Mouse (Mus musculus) small intestine, adult 2 months (tissue): Measurements from ENCODE around the gene Mb. TPM values are rescaled to one million over a fixed set of nuclear protein-coding genes. Genes with fewer than 3 reads are reported as not detected.

Experiments
- H3K27ac ChIP-seq: fragments of 200-500 bp; 2 replicates; pipeline ENCODE4 v1.5.1; 2012; ENCODE audit warnings: low read depth, low read length, control low read depth, inconsistent platforms; ENCODE audit not compliant: insufficient read depth
- H3K27me3 ChIP-seq: fragments of 200-500 bp; 2 replicates; pipeline ENCODE4 v1.6.1; 2012; ENCODE audit warnings: mild to moderate bottlenecking, moderate library complexity, low read length, inconsistent platforms; ENCODE audit not compliant: control insufficient read depth, insufficient read depth
- H3K36me3 ChIP-seq: fragments of 200-500 bp; 2 replicates; pipeline ENCODE4 v1.6.1; 2012; ENCODE audit warnings: mild to moderate bottlenecking, low read length, control low read depth, inconsistent platforms; ENCODE audit not compliant: control insufficient read depth, insufficient read depth
- H3K4me1 ChIP-seq: fragments of 200-500 bp; 2 replicates; pipeline ENCODE4 v1.6.1; 2012; ENCODE audit warnings: low read length, inconsistent platforms, mixed read lengths; ENCODE audit not compliant: control insufficient read depth, insufficient read depth, insufficient read length
- H3K4me3 ChIP-seq: fragments of 200-500 bp; 2 replicates; pipeline ENCODE4 v1.5.1; 2012; ENCODE audit warnings: low read depth, mild to moderate bottlenecking, control low read depth, inconsistent platforms, low read length, moderate library complexity
- CTCF ChIP-seq: fragments of 200-500 bp; IDR thresholded peaks from 2 replicates; pipeline ENCODE4 v1.5.1; 2012; ENCODE audit warnings: low read depth, mild to moderate bottlenecking, control low read depth, inconsistent platforms, low read length, moderate library complexity, mixed read lengths; ENCODE audit not compliant: insufficient replicate concordance, insufficient read length; ENCODE audit errors: extremely low read depth
- POLR2A ChIP-seq: fragments of 200-500 bp; IDR thresholded peaks from 2 replicates; pipeline ENCODE4 v1.6.1; 2012; ENCODE audit warnings: low read depth, mild to moderate bottlenecking, control low read depth, inconsistent platforms, low read length, moderate library complexity
- WGBS: fragments of 180-500 bp; shearing (Covaris S2); methylation state at CpG from one replicate; pipeline ENCODE4 v1.1.7; 2018; 5-methylcytosine and 5-hydroxymethylcytosine counted together
- polyA plus RNA-seq: library from polyadenylated mRNA; depleted of rRNA; stranded (reverse); fragments of >200 nt; gene quantifications from 2 replicates; pipeline ENCODE4 v1.2.3, GENCODE M21; 2012; rRNA removed

The Mb gene
- not detected in 2 replicates for polyA plus RNA-seq

DNA sequence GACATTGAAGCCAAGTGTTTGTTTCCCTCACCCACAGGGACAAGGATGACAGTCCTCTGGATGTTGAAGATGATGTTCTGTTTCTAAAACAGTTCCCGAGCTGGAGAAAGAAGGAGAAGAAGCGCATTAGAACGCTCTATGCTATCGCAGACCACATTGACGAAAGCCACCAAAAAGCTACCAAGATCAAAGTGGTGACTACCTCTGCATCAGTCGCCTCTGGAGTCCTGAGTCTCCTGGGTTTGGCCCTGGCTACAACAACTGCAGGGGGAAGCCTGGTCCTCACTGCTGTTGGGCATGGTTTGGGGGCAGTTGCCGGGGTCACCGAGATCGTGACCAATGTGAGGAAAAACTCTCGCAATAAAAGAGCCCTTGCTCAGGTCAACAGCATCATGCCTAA is at the start of gene Mb:
Gene Mb (minus strand): TSS at position 101 of the 400 bp plus-strand sequence.
- 94% methylated on average over 10 of the region's 10 CpGs for WGBS

DNA sequence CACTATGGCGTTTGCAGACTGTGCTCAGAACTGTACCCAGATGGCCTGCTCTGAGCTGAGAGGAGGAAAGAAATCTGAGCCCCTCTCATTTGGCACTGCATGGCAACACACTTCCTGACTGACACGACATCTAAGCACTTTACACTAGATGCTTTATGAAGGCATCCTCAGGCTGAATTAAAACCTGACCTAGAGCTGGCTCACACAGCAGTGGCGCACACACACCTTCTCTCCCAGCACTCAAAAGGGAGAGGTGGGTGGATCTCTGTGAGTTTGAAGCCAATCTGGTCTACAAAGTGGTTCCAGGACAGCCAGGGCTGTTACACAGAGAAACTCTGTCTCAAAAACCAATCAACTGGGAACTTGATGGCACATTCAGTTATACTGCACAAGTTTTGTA is 49.3 kb upstream of the Mb start:
- H3K4me3 ChIP-seq: no peak overlapping the region
- WGBS: 82% methylated on average over 3 of the region's 3 CpGs
- peaks cover 6% of the 10 kb centered on the region; the same call in 1 of the 2 replicates for H3K4me1 ChIP-seq
- H3K36me3 ChIP-seq: peaks cover 11% of the 10 kb centered on the region
- H3K27ac ChIP-seq: no peak overlapping the region
- no peaks in the 10 kb centered on the region for H3K27me3 ChIP-seq
- TF ChIP-seq CTCF: no peak
- no peak for TF ChIP-seq POLR2A

More for the DNA sequence above, at the start of gene Mb:
- TF ChIP-seq CTCF: no peak
- H3K36me3 ChIP-seq: no peaks in the 10 kb centered on the region
- no peak within 1 kb of the TSS for H3K27ac ChIP-seq
- no peaks in the 10 kb centered on the region for H3K27me3 ChIP-seq
- H3K4me3 ChIP-seq: no peak within 1 kb of the TSS
- peaks cover 11% of the 10 kb centered on the region; the same call in 1 of the 2 replicates for H3K4me1 ChIP-seq

DNA sequence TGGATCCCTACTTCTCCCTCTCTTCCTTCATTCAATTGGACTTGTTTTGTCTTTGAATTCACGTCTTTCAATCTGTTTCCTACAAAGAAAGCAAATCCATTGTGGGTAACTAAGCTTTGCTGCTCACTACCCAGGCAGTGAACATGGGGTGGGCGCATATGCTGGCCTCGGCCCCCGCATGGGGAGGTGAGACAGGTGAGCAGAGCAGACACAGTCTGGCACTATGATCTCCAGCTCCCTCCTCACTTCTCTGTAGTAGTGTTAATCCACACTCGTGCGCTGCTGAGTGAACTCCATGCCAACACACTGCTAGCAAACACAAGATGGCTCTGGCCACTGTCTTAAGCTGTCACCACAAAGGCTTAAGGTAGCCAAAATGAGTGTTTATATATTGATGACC is 46.9 kb upstream of the Mb start:
- H3K4me3 ChIP-seq: no peak overlapping the region
- WGBS: 95% methylated on average over 6 of the region's 6 CpGs
- no peaks in the 10 kb centered on the region for H3K27me3 ChIP-seq
- H3K4me1 ChIP-seq: no peaks in the 10 kb centered on the region
- peaks cover 13% of the 10 kb centered on the region for H3K36me3 ChIP-seq
- H3K27ac ChIP-seq: no peak overlapping the region
- TF ChIP-seq POLR2A (no peak), CTCF (no peak)

DNA sequence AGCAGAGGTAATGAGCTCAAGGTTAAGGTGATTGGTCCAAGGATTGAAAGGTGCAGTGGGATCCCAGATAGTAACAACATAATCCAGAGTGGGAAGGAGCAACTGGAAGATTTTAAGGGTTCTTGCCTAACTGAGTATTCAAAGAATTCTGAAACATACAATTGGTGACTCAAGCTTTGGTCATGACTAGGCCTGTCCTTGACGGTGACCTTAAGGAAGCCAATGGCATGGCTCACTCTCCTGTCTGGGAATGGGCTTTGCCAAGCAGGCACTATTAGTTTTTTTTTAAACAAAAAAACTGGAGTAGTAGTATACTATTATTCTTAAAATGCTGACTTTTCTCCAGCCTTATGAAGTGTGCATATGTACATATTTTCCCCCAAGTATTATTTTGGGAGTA is 44.7 kb upstream of the Mb start:
- H3K27me3 ChIP-seq: no peaks in the 10 kb centered on the region
- TF ChIP-seq CTCF (no peak), POLR2A (no peak)

DNA sequence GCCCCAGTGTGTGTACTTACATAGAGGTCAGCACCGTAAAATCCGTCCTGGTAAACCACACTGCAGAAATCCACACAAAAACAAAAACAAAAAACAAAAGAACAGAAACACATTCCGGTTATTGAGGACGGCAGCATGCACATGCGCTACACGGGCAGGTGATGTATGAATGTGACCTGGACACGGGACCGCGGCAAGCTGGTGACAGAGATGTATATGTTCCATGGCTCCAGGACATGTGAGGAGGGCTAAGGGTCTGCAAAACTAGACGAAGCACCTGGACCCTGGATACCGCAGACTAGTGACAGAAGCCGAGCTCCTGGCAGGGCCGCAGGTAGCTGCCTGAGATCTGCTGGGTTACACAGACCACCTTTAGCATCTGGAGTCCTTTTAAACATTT is 44.0 kb upstream of the Mb start:
- Histone ChIP-seq H3K36me3 (peaks cover 13% of the 10 kb centered on the region), H3K4me1 (no peaks in the 10 kb centered on the region), H3K27me3 (no peaks in the 10 kb centered on the region), H3K27ac (no peak overlapping the region), H3K4me3 (no peak overlapping the region)
- TF ChIP-seq CTCF: no peak
- WGBS: 94% methylated on average over 13 of the region's 13 CpGs

More for the DNA sequence above, 44.7 kb upstream of the Mb start:
- Histone ChIP-seq H3K4me3 (no peak overlapping the region), H3K36me3 (peaks cover 13% of the 10 kb centered on the region), H3K27ac (no peak overlapping the region), H3K4me1 (no peaks in the 10 kb centered on the region)
- WGBS: 94% methylated on average over 1 of the region's 1 CpGs

DNA sequence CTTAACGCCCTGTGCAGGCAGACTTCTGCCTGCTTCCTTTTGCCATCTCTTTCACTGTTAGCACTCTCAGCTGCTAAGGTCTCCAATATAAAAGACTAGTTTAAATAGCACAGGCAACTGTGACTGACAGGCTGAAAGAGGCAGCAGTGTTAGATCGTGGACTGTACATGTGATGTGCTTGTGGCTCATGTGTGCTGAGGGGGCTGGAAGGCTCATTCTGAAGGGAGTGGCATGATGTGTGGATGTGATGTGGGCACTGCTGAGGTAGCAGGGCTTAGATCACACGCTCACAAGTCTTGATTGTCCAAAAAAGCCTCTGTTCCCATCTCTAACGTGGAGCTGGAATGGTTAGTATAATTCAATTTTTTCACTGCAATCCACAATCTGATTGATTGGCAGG is 40.9 kb upstream of the Mb start:
- TF ChIP-seq POLR2A (no peak), CTCF (no peak)
- Histone ChIP-seq H3K4me3 (no peak overlapping the region), H3K27me3 (no peaks in the 10 kb centered on the region), H3K36me3 (peaks cover 2% of the 10 kb centered on the region; the same call in 1 of the 2 replicates), H3K4me1 (no peaks in the 10 kb centered on the region), H3K27ac (no peak overlapping the region)
- 83% methylated on average over 4 of the region's 4 CpGs for WGBS

DNA sequence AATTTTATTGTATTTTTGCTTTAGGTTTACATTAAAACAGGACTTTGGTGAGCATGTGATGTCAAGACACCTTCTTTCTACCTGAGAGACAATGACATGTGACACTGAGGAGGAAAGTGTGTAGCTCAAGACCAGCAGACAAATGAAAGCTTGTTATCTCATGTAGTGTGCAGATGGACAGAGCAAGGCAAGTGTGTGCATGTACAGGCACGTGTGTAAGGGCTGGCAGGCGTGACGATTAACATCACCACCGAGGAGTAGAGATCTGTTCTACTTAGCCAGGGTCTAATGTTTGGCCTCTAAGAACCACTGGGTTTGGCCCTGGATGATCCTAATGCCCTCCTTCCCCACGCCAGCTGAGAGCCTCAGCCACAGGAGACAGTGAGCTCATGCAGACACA is 40.1 kb upstream of the Mb start:
- H3K4me3 ChIP-seq: no peak overlapping the region
- WGBS: 88% methylated on average over 5 of the region's 5 CpGs
- no peak overlapping the region for H3K27ac ChIP-seq
- no peaks in the 10 kb centered on the region for H3K4me1 ChIP-seq
- no peak for TF ChIP-seq POLR2A
- H3K36me3 ChIP-seq: peaks cover 6% of the 10 kb centered on the region
- H3K27me3 ChIP-seq: no peaks in the 10 kb centered on the region

DNA sequence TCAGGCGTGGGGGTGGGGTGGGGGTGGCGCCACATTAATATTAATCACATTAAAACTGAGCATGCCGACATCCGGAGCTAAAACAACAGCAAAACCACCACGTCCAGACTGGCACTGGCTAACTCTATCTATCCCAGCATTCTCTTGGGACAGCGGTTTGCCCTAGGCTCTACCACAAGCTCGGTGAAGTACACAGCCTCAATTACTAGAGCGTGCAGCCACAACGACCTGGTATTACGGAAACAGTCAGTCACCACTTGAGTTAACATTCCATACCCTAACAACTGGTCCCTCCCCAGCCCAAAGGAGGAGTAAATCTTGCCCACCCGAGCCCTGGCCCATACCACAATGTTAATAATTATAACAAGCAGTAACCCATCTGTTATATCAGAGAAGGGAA is 38.8 kb upstream of the Mb start:
- Histone ChIP-seq H3K4me1 (no peaks in the 10 kb centered on the region), H3K27ac (no peak overlapping the region), H3K27me3 (no peaks in the 10 kb centered on the region), H3K4me3 (no peak overlapping the region), H3K36me3 (peaks cover 6% of the 10 kb centered on the region)
- no peak for TF ChIP-seq POLR2A
- TF ChIP-seq CTCF: no peak
- 84% methylated on average over 11 of the region's 11 CpGs for WGBS
